Mouse (Mus musculus): ENCODE results near the gene Dedd.
"Not testable (repeated sequence)": the region's sequence is repeated elsewhere in the genome, so short reads cannot be mapped to it uniquely, and the experiment has no call there.

The Dedd gene

DNA sequence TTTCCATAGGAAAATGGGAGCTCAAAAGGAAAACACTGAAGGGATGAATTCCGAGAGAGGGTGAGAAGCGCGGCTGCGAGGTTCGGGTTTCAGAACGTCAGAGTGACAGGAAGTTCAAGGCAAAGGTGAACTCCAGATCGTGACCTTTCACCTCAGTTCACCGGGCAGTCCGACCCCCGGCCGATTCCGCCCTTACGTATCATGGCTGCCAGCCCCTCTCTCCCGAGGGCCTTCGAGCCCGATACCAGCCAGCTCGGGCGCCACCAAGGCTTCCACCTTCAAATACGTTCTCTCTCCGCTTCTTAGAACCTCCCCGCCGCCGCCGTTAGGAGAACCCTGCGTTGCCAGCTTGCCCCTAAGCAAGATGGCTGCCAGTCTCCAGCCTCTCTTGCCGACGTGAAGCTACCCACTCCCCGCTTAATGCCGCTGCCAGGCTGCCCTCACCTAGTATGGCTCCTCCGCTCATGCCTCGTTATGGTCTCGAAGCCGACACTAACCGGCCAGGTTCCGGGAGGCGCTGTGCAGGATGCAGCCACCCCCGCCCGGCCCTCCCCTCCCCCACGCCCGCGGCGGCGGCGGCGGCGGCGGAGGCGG lies at the start of gene Dedd:
Gene Dedd, plus strand, starts transcription at position 307 of the 594 bp plus-strand sequence.
- in situ Hi-C loops (cut with MseI, MboI): no loop called here

DNA sequence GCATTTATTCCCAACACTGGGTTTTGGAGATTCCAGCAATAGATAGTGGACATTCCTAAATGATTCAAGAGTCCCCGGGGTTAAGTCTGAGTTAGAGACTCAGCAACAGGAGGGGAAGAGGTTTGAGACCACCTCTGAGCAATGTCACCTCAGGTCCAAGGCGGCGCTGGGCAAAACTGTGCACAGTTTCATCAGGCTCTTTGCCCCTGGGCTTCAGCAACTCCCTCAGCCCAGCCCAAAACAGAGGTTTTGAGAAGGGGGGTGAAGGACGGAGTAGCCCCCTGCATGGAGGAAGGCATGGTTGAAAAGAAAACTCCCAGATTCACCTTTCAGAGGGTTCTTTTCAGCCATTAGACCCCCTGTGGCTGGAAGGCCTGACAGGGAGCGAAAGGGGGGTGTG lies 49.2 kb upstream of the Dedd start:
- in situ Hi-C loops (cut with MseI, MboI): no loop called here

DNA sequence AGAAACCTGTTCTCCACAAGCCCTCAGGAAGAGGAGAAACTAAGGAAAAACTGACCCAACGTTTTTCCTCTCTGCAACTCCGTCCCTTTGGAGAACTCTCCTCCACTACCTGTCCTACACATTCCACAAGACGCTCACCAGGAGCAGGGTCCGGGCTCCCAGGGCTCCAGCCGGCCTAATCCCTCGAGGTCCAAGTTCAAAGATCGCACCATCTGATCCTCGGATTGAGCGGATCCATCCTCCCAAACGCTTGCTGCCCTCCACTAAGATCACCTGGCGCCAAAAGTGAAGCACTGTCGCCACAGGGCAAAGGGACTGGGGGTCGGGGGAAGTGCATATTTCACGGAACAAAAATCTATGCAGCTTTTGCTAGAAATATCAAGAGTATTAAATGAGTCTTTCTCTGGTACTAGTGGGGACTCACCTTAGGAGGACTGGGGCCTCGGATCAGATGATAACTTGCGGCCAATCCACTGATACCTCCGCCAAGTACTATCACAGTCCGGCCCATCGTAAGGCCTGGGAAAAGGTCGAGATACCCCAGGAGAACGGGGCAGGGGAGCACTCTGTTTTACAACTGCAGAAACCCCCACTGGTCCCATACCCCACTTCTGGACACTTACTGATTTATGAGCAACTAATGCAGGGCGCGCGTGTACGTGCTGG lies 48.6 kb upstream of the Dedd start:
- in situ Hi-C loops (cut with MseI, MboI): no loop called here

DNA sequence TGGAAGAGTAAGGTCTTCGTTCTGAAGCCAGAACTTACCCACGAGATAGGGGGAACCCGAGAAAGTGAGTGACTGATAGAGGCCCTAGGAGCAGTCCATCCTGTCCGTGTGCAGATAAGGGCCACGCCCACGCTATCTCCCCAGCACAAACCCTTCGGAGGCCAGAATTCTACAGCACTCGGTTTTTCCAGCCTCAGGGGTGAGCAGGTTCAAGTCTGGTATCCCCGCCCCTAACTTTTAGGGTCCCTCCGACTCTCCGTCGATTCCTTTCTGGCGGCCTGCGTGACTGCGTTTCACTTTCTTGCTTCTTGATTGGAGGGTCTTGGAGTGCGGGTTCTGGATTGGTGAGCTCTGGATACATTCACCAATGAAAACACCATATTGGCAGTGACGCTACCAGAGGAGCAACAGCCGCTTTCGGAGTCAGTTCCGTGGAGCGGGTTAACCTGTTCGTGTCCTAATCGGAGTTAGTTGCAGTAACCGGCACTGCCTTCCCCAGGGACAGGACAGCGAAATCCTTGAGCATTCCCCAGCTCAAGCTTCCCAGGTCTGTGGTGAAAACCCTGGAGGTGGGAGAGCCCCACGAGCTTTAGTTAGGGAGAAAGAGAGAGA lies 47.9 kb upstream of the Dedd start, which contains the start of gene Ppox:
Gene Ppox, minus strand, starts transcription at position 271 of the 612 bp plus-strand sequence.
- in situ Hi-C loops (cut with MseI, MboI): no loop called here

DNA sequence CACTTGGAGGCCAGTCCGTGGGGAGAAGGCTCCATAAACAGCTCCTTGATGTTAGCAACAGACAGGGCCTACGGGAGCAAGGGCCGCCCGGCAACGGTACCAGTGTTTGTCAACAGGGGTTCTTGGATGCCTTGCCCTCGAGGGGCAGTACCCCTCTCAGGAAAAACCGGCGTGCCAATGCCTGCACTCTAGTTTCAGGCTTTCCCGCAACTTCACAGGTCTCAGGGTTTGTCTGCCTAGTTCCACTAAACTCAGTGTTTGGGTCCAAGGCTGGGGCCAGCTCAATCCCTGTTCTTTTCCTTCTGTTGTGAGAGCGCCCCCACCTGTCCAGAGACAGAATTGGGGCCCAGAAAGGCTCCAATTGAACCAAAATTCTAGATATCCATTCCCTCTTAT lies 47.4 kb upstream of the Dedd start:
- in situ Hi-C loops (cut with MseI, MboI): no loop called here

DNA sequence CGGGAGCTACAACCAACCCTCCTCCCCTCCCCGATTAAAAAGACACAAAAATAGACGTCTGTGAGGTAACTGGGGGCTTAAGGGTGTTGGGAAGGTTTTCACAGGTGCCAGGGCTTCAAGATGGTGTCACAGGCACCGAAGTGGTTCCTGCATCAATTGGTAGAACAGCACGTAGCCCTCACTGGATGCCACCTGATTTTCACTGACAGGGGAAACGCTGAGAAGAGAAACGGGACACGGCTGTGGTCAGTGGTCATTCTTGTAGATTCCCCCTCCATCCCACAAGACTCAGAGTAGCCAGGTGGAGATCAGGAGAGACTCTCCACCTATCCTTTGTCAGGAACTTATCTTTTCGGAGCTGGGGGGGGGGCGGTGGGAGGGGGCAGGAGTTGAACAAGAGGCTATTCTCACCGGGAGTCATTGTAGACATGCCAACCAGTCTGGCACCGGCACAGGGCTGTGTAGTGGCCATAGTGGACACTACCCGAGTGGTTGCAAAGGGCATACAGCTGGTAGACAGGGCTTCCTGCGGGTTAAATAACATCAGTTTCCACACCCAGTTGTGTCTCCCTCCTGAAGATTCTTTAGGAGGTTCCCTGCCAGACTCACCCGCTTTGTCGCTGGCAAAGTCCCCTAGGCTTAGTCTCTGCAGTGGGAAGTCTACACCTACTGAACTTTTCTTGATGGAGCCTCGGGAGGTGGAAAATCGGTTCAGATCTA lies 46.7 kb upstream of the Dedd start:
- in situ Hi-C loops (cut with MseI, MboI): no loop called here

DNA sequence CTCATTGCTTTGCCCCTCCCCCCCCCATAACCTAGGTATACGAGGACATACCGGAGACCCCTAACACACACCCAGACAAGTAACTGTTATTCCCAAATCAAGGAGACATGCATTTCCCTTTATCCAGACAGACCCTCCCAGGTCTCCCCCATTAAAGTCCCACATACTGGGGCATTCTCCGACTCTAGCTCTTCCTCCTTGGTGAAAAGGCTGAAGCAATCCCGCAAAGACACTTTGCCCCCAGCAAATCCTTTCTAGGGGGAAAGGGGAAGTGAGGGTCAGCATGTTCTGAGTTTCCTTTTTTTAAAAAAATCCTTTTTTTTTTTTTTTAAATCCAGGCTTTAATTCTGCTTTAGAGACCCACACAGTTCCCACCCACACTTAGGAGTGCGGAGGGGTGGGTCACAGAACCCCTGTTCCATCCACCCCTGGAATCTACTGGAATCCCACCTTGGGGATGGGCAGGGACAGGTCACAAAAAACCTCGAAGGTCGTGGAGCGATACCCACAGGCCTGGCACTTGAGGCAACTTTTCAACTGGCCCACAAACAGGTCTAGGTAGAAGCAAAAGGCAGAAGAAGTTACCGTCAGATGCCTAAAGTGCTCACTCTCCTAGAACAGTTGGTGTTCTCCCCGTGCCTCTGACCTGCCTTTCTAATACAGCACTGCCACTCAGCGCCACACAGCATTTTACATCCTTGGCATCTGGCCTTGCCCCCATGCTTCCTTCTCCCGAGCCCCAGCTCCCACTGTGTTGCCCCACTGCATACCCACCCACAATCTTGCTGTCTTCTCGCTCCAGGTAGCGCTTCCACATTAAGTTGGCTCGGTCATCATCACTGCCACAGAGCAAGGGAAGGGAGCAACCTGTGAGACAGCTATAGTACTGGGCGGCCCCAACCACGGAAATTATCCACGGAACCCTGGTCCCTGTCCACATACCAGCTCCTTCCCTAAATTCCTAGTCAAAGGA lies 45.5 kb upstream of the Dedd start:
- in situ Hi-C loops (cut with MseI, MboI): no loop called here

DNA sequence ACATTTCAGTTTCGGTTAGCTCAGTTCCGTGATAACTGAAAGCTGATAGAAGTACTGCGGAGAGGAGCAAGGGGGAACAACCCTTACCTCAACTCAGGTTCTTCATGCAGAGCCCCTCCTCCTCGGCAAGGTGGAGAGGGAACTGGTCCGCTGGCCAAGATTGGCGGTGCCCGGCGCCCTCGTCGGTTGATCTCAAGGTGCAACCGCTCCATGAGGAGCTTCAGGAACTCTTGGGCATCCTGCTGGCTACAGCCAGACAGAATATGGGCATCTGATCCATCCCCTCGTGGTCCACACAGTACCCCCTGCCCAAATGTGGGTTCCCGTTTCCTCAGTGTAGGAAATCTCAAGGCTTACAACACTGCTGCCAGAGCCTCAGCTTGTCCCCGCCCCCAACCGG lies 44.5 kb upstream of the Dedd start:
- in situ Hi-C loops (cut with MseI, MboI): no loop called here

DNA sequence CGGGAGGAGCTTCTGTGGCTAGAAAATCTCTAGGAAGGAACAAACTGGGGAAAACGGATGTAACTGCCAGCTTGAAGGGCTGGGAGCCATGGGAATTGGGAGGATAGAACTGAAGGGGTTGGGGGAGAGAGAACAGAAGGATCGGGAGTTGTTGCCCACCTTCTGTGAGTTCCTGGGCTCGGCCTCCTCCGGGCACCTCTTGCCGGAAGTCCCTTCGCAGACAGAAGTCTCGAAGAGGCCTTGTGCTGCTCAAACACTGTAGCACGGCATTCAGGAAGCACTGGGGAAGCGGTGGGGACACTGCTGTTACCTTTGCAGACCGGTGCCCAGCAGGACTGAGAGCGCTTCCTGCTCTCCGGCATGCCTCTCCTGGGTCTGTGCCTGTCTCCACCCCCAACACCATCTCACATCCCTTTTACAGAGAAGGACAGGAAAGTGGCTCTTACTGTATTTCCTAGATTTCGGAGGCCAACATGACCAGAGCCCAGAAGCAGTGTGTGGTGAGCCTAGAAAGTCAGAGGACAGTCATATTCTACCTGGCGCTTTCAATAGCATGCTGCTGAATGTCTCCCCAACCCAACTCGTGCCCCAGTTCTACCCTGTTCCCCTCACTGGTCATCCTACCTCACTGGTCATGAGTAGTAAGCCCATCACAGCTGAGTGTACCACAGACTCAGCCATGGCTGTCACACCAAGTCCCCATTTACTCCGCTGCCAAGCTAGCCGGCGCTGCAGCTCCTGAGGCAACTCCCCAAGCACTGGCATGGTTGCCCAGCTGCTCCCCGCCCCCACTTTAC lies 43.7 kb upstream of the Dedd start:
- in situ Hi-C loops (cut with MseI, MboI): no loop called here

DNA sequence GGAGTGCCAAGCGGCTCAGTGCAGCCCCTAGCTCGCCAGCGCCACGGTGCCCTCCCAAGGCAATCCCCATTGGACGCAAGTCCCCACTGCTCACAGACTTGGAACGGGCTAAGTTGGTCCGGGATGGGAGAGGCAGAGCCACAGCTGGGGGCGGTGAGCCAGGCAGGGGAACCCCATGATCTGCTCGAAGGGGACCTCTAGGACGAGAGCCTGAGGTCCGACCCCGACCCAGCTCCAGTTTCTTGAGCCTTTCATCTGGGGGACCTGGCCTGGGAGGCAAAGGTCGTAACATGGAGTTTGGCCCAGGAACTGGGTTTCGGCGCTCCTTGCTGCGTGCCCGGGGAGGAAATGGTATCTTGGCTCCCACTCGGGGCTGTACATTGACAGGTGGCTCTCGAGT lies 42.4 kb upstream of the Dedd start:
- in situ Hi-C loops (cut with MseI, MboI): no loop called here

DNA sequence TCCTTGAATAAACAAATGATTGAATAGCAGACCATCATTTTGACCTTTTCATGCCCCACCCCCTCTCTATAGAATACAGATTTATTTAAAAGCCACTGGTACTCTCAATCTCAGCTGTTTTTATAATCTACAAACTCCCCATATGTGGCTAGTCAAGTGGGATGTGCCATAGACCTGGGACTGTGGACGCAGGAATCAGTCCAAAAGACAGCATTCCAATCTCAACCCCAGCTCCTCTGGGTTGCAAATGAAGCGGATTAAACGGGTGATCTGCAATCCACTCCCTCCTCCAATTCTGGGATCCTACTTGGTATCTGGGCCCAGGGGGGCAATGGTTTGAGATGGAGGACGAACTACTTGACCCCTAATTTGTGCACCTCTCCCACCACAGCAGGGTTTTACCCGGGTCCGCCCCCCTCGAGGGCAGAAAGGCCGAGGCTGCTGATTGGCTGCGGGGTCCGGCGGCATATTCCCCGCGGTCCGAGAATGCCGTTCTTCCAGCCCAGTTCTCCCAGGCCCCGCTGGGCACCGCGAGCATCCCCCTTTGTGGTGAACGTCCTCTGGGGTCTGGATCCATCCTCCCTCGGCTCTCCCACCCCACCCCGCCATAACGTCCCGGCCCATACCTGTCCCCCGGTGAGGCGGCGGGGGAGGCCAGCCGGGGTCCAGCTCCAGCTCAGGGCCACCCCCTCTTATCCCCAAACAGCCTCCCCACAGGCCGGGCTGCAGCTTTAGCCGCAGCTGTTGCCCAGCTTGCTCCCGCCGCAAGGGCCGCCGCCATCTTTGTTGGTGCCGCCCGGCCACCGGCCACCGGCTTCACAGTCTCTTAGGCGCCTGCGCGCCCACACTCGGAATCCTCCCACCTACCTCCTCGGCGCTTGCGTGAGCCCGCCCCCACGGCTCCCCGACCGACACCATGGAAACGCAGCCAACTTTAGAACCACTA lies 41.5 kb upstream of the Dedd start, which contains the start of gene Usp21:
Gene Usp21, minus strand, starts transcription at position 856 of the 946 bp plus-strand sequence.
- in situ Hi-C loops (cut with MseI, MboI): no loop called here

DNA sequence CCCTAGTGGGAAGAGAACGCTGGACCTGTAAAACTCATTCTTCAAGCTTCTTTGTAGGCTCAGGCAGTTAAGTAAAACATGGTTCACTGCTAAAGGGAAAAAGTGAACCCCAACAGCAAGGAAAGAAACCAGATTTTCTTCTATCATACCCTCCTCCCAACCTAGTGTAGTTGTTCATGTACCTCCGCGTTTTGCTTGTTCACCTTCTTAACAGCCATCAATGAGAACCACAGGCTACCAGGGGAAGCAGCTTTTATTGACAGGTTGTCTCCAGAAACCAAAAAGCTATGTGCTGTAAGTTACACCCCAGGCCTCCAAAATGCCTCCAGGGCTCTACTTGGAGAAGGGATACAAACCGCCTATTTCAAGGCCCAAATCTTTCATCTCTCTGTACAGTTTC lies 40.6 kb upstream of the Dedd start:
- in situ Hi-C loops (cut with MseI, MboI): no loop called here

DNA sequence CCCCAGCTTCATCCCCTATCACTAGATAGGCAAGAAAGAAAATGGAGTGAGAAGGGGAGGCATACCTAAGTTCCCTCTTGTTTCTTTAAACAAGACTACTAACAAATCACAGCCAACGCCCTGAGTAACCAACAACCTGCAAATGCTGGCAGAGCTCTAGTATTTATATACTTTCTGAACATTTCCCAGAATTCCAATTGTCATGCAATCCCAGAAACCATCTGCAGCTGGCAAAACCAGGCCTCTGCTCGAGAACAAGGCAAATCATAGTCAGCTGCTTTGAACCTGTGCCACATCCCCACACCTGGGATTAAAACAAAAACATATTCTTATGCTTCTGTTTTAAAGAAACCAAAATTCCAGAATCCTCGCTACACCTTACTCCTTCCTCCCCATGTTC lies 35.6 kb upstream of the Dedd start:
- in situ Hi-C loops (cut with MseI, MboI): no loop called here

DNA sequence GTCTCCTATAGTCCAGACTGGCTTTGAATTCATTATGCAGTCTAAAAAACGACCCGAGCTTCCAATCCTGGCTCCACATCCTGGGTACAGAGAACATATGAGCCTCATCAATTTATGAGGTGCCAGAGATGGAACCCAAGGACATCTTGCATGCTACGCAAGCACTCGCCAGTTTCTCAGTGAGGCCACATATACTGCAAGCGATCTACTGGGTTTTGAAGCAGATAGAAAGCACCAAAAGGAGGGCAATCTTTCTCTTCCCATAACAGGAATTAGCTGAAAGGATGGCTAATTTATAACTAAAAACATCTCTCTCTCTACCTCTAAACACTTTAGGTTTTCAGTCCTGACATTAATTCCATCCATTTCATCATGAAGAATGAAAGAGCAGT lies 35.0 kb upstream of the Dedd start:
- in situ Hi-C loops (cut with MseI, MboI): no loop called here

DNA sequence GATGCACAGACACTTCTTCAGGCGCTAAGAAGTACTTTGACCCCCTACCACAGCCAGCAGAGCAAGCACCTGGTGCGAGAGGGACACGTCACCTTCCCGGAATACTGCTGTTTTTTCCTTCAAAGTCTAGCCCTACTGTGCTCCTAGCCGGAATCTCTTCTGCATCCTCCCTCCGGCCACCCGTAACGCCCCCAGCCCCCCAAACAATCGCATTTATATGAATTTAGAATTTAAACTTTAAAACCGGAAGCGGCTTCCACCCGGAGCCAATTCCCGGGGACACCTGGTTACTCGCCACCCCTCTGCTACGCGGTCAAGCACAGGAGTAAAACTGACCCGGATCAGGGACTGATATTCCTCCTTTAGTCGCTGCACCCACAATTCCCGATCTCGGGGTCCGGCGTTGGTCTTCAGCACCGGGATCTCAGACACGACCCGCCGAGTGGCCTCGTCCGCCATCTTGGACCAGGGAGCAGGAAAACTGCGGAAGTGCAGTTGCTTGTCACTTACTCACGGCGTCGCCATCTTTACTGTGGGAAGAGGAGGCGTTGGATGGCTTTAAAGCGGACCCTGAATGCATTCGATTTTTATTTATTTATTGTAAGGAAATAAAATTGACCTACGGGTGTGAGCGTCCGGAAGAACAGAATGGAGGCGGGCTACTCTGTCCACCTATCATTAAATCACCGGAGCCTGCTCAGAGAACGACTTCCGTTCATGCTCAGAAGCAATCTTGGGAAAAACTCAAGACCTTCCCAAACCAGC lies 34.5 kb upstream of the Dedd start, which contains the start of gene Ufc1:
Gene Ufc1, minus strand, starts transcription at position 727 of the 765 bp plus-strand sequence.
- in situ Hi-C loops (cut with MseI, MboI): no loop called here

DNA sequence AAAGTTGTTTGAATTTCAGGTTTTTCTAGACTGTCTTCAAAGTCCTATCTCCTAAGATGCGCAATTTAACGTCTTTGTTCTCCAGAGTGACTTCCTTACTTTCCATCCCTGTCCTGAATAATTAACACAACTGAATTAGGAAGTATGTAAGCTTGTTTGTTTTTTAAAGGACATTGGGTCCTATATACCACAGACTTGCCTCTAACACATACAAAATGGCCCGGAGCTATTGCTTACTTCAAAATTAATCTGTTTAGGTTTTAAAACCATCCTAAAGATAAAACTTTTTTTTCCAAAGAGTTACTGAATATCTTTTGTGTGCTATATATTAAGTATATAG lies 33.9 kb upstream of the Dedd start:
- in situ Hi-C loops (cut with MseI, MboI): no loop called here

DNA sequence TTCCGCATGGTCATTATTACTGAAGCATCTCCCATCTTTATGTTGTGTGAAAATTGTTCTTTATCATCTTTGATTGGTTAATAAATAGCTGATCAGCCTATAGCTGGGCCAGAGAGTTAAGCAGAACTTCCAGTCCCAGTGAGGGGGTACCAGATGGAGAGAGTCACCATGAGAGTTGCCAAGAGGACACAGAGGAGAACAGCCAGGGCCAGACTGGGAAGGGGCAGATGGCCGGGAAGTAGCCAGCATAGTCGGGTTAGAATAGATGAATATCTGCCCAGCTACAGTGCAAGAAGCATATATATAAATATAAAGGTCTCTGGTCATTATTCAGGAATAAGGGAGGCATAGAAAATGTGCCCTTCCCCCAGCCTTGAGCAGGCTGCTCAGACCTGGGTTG lies 30.7 kb upstream of the Dedd start:
- in situ Hi-C loops (cut with MseI, MboI): no loop called here

DNA sequence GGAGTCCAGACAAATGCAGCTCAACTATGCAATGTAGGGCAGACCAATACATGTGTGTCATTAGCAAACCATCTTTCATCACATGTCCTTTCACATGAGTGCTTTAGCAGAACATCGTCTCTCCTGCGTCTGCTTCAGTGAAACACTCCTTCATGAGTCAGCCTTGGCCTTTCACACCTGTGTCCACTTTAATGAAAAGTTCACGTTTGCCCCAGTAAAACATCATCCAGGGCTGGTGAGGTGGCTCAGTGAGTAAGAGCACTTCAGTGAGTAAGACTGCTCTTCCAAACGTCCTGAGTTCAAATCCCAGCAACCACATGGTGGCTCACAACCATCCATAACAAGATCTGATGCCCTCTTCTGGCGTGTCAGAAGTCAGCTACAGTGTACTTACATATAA lies 22.8 kb upstream of the Dedd start:
- in situ Hi-C loops (cut with MseI, MboI): not testable (repeated sequence)

DNA sequence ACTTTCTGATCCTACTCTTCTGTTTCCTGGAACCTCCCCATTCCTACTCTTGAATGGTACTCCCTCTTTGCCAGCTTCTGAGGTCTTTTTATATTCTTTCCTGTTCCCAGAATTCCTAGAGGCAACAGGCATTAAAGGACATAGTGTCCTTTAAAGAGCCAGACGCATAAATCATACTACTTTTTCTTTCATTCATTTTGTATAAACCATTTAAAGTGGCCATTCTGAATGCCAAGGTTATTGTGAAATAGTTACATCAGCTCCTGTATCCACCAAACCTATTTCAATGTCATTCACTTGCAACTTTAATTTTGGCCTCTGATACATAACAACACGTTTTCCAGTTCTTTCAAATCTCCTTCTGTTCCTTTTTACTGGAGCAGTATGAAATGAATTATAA lies 19.6 kb upstream of the Dedd start:
- in situ Hi-C loops (cut with MseI, MboI): no loop called here
